Mouse (Mus musculus): Measurements from ENCODE around the gene Krt27.

- TF ChIP-seq CTCF (IDR thresholded peaks at IDR 0.05; ENCODE audit: insufficient read depth, low read depth, low read length) (no peak), POLR2A (IDR thresholded peaks at IDR 0.05; ENCODE audit: insufficient read depth, low read depth, low read length) (no peak)
Measured at GRCm38 (mm10) chr11:99351004-99351403, at the start of gene Krt27.
